Mouse (Mus musculus): ENCODE data around the gene Pip4k2c.

- TF ChIP-seq CTCF (IDR thresholded peaks at IDR 0.05): no peak
- no peak for TF ChIP-seq EP300 (IDR thresholded peaks at IDR 0.05)
These were observed 14.3 kb upstream of the Pip4k2c start for GRCm38 (mm10) chr10:127225732-127226131.
